Mouse (Mus musculus): ENCODE measurements around the gene Snx19. TPM values are rescaled to one million over a fixed set of nuclear protein-coding genes. Genes with fewer than 3 reads are reported as not detected.

Gene Snx19
- polyA plus RNA-seq (2012; rRNA removed), result 2.9 and 3.2 TPM in 2 replicates

DNA sequence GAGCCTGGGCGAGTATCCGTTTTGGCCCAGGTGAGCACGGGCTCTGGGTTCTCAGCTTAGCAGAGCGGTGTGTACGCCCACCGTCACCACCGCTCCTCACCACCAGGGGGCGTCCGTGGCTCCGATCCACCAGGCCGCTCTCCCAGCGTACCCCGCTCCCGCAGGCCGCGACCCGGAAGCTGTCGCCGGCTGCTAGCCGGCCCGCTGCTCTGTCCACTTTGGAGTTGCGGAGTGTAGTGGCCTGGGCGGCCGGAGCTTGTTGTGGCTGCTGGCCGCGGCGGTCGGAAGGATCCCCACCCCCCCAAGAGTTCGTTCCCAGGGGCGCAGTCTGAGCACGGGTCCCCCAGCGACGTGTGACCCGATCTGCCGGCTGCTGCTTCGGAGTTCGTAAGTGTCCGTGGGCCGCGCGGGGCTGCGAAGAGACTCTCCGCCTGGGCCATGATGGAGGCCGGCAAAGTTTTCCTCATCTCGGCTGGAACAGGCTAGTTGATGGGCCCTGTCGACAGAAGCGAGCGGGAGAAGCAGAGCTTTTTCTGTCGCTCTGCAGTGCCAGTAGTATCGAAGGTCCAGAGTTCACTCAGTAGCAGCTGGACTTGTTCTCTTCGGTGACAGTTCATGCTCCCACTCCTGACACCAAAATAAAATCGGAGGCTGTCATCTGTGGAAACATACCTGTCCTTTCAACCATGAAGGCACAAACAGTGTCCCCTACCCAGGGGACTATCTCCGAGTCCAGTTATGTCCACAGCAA, at the start of gene Snx19:
Gene Snx19, plus strand, starts transcription at position 227 of the 751 bp plus-strand sequence.

All from liver, embryonic 14 days (tissue).